Mouse (Mus musculus) cortical plate, adult 2 months (tissue): Measurements from ENCODE around the gene Chil4. TPM values are rescaled to one million over a fixed set of nuclear protein-coding genes. Genes with fewer than 3 reads are reported as not detected.
"Not testable (repeated sequence)": the region's sequence is repeated elsewhere in the genome, so short reads cannot be mapped to it uniquely, and the experiment has no call there.

Experiments
- H3K27ac ChIP-seq: fragments of 200-500 bp; 2 replicates; pipeline ENCODE4 v1.5.1; 2012; ENCODE audit warnings: low read length, control low read depth, inconsistent platforms; ENCODE audit not compliant: insufficient read depth
- H3K4me1 ChIP-seq: fragments of 200-500 bp; 2 replicates; pipeline ENCODE4 v1.6.1; 2011; ENCODE audit warnings: low read length; ENCODE audit not compliant: control insufficient read depth, insufficient read depth
- H3K4me3 ChIP-seq: fragments of 200-500 bp; 2 replicates; pipeline ENCODE4 v1.5.1; 2011; ENCODE audit warnings: mild to moderate bottlenecking, low read length, control low read depth; ENCODE audit not compliant: insufficient read depth
- CTCF ChIP-seq: fragments of 200-500 bp; IDR thresholded peaks from 2 replicates; pipeline ENCODE4 v1.5.1; 2011; ENCODE audit warnings: mild to moderate bottlenecking, control low read depth, low read length; ENCODE audit not compliant: insufficient read depth; ENCODE audit errors: extremely low read depth
- POLR2A ChIP-seq: fragments of 200-500 bp; IDR thresholded peaks from 2 replicates; pipeline ENCODE4 v1.6.1; 2011; ENCODE audit warnings: mild to moderate bottlenecking, low read length, control low read depth; ENCODE audit not compliant: insufficient read depth; ENCODE audit errors: extremely low read depth
- polyA plus RNA-seq: library from polyadenylated mRNA; depleted of rRNA; stranded (reverse); fragments of >200 nt; gene quantifications from 2 replicates; pipeline ENCODE4 v1.2.3, GENCODE M21; 2012; rRNA removed

Gene Chil4
- polyA plus RNA-seq, 1 experiment = not detected

DNA sequence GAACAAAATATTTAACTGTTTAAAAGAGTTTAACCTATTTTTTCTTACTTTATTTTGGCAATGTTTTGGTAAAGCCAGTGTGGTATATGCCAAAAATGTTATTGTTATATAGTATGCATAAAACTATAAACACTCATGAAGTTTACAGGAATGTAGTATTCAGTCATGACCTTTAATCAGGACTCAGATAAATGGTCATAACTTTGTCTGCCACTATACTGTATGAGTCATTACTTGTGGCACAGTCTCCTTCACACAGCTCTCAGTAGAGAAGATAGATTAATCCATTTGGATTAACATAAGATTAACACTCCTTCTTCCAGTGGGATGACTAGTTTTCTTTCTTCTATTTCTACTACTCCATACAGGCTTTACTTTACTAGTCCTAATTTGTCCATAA is 23.0 kb downstream of the Chil4 start:
- Histone ChIP-seq H3K4me3 (no peak overlapping the region), H3K27ac (no peak overlapping the region), H3K4me1 (no peaks in the 10 kb centered on the region)
- no peak for TF ChIP-seq CTCF
- no peak for TF ChIP-seq POLR2A

DNA sequence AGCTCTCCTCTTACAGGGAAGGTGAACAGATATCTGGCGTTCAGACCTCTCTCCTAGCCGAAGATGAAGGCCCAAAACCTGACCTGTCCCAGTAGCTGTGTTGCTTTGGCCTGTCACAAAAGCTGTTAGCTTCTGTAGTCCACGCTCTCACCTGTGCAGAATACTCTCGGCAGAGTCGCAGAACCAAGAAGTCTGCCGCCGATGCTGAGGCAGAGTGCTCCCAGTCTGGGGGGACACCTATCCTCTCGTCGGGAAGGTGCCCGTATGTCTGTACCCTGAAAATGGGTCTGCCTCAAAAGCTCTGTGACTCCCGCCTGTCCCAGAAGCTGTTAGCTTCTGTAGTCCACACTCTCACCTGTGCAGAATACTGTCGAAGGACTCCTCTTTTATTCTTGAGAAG is 23.8 kb downstream of the Chil4 start:
- no peak overlapping the region for H3K4me3 ChIP-seq

DNA sequence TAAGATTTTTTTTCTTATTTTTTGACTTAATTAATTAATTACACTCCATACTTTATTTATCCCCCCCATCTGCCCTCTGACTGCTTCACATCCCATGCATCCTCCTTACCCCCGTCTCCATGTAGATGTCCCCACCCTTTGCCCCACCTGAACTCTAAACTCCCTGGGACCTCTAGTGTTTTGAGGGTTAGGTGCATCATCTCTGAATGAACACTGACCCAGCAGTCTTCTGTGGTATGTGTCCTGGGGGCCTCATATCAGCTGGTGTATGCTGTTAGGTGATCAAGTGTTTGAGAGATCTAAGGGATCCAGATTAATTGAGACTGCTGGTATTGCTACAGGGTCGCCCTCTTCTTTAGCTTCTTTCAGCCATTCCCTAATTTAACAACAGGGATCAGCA is 31.3 kb downstream of the Chil4 start:
- Histone ChIP-seq H3K4me1 (no peaks in the 10 kb centered on the region), H3K27ac (no peak overlapping the region), H3K4me3 (no peak overlapping the region)
- TF ChIP-seq CTCF (no peak), POLR2A (no peak)

More for the DNA sequence above, 23.8 kb downstream of the Chil4 start:
- no peak overlapping the region for H3K27ac ChIP-seq
- TF ChIP-seq CTCF (no peak), POLR2A (no peak)
- H3K4me1 ChIP-seq = no peaks in the 10 kb centered on the region

GRCm38 (mm10) chr3:106177509-106178189 is 41.7 kb downstream of the Chil4 start:
- TF ChIP-seq POLR2A (no peak), CTCF (no peak)
- Histone ChIP-seq H3K4me1 (no peaks in the 10 kb centered on the region), H3K4me3 (no peak overlapping the region), H3K27ac (no peak overlapping the region)

GRCm38 (mm10) chr3:106174971-106175370 is 44.3 kb downstream of the Chil4 start:
- not testable (repeated sequence) for H3K4me1 ChIP-seq, H3K27ac ChIP-seq, H3K4me3 ChIP-seq

- not testable (repeated sequence) for H3K27ac ChIP-seq, H3K4me1 ChIP-seq, H3K4me3 ChIP-seq
Observed at GRCm38 (mm10) chr3:106172506-106172905, 46.8 kb downstream of the Chil4 start.

GRCm38 (mm10) chr3:106171135-106171731 is 48.1 kb downstream of the Chil4 start:
- TF ChIP-seq CTCF (no peak), POLR2A (no peak)
- Histone ChIP-seq H3K4me1 (no peaks in the 10 kb centered on the region), H3K27ac (no peak overlapping the region), H3K4me3 (no peak overlapping the region)

DNA sequence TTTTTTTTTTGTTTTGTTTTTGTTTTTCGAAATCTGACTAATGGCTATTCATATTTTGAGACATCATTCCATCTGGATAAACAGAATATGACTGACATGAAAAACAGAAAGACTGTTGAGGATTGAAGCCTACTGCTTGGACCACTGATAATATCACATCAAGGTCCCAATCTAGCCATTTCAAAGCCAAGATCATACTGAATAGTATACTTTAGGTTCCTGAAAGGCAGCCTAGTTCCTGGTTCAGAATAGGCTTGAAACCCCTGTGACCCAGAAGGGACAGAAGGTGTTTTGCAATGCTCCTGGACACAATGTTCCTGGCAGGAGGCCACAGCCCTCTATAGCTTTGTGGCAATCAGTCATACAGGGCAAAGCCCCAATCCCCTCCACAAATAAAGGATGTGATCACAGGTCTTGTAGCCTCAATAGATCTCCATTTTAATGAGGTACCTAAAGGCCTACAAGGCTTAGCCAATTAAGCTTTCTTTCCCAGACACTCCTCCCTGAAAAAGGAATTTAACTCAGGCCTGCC is 48.7 kb downstream of the Chil4 start:
- Histone ChIP-seq H3K4me3 (no peak overlapping the region), H3K4me1 (no peaks in the 10 kb centered on the region), H3K27ac (no peak overlapping the region)
- TF ChIP-seq CTCF (no peak), POLR2A (no peak)

- Histone ChIP-seq H3K4me1 (no peaks in the 10 kb centered on the region), H3K4me3 (no peak within 1 kb of the TSS), H3K27ac (no peak within 1 kb of the TSS)
- TF ChIP-seq CTCF = no peak
- TF ChIP-seq POLR2A = no peak
Observed at GRCm38 (mm10) chr3:106167464-106167863, 51.8 kb downstream of the Chil4 start, which contains the start of gene Chil3. Gene Chil3 (minus strand): TSS chr3:106167564.

GRCm38 (mm10) chr3:106154413-106154812 is 64.9 kb downstream of the Chil4 start:
- no peaks in the 10 kb centered on the region for H3K4me1 ChIP-seq
- no peak overlapping the region for H3K27ac ChIP-seq
- TF ChIP-seq POLR2A (no peak), CTCF (no peak)
- H3K4me3 ChIP-seq = no peak overlapping the region

Other genes with a start within 250 kb of the Chil4 start
- gene Ovgp1, start 245.8 kb downstream of the Chil4 start, polyA plus RNA-seq = 9.1 and 10.2 TPM in 2 replicates
- 0.38 and 1.5 TPM in 2 replicates for gene Pifo, start 204.9 kb downstream of the Chil4 start, polyA plus RNA-seq
- 0.19 TPM in 2 replicates for gene Chil5, start 186.7 kb downstream of the Chil4 start, polyA plus RNA-seq
- 2.8 and 3.6 TPM in 2 replicates for gene Chia1, start 106.3 kb downstream of the Chil4 start, polyA plus RNA-seq
- gene Chil3, start 51.9 kb downstream of the Chil4 start, polyA plus RNA-seq = 0.09 and 0.21 TPM in 2 replicates
- gene Chil6, start 186.7 kb upstream of the Chil4 start, polyA plus RNA-seq = not detected in 2 replicates